Mouse (Mus musculus) liver, embryonic 16.5 days (tissue): ENCODE results near the gene Nudt7. TPM values are rescaled to one million over a fixed set of nuclear protein-coding genes. Genes with fewer than 3 reads are reported as not detected.

Experiments
- ATAC-seq: fragments of 200-750 bp; cut with Nextera tagmentation; 2 replicates; pipeline ENCODE4 v1.8.0; 2017; ENCODE audit warnings: low read depth, mild to moderate bottlenecking, moderate number of reproducible peaks, moderate library complexity
- H3K27ac ChIP-seq: fragments of 300-500 bp; sonication (generic); 2 replicates; pipeline ENCODE4 v1.5.1; 2014; ENCODE audit warnings: mild to moderate bottlenecking, low read length
- H3K27me3 ChIP-seq: fragments of 300-500 bp; sonication (generic); 2 replicates; pipeline ENCODE4 v1.6.1; 2014; ENCODE audit warnings: low read depth, low read length, mixed read lengths; ENCODE audit not compliant: control insufficient read depth, insufficient read depth
- H3K36me3 ChIP-seq: fragments of 300-500 bp; sonication (generic); 2 replicates; pipeline ENCODE4 v1.6.1; 2014; ENCODE audit warnings: mild to moderate bottlenecking; ENCODE audit not compliant: control insufficient read depth, insufficient read depth
- H3K4me1 ChIP-seq: fragments of 300-500 bp; sonication (generic); 2 replicates; pipeline ENCODE4 v1.6.1; 2014; ENCODE audit warnings: low read depth, low read length, mixed read lengths; ENCODE audit not compliant: control insufficient read depth
- H3K4me2 ChIP-seq: fragments of 300-500 bp; sonication (generic); 2 replicates; pipeline ENCODE4 v1.6.1; 2014; ENCODE audit warnings: low read depth, low read length, mixed read lengths
- H3K4me3 ChIP-seq: fragments of 300-500 bp; sonication (generic); 2 replicates; pipeline ENCODE4 v1.5.1; 2014; ENCODE audit warnings: low read depth, mild to moderate bottlenecking, low read length
- H3K9ac ChIP-seq: fragments of 300-500 bp; sonication (generic); 2 replicates; pipeline ENCODE4 v1.6.1; 2014; ENCODE audit warnings: low read depth, low read length
- H3K9me3 ChIP-seq: fragments of 300-500 bp; sonication (generic); replicated peaks from 2 replicates; pipeline ENCODE4 v1.6.1; 2016; ENCODE audit warnings: low read length; ENCODE audit not compliant: control insufficient read depth
- WGBS: fragments of 180-500 bp; shearing (Covaris S2); extraction: QIAGEN DNeasy Blood & Tissue Kit; methylation state at CpG from one replicate; pipeline ENCODE4 v1.1.7; 2014; ENCODE audit not compliant: insufficient replicate concordance; 5-methylcytosine and 5-hydroxymethylcytosine counted together
- polyA plus RNA-seq: library from polyadenylated mRNA; unstranded; fragments of >200 nt; fragmentation: Nextera tagmentation; extraction: Ambion mirVana; gene quantifications from 2 replicates; pipeline ENCODE4 v1.2.1, GENCODE M21; 2015

The Nudt7 gene
- polyA plus RNA-seq, 1 experiment from 2014 or later = 16.5 TPM

- Histone ChIP-seq H3K4me2 (no peak overlapping the region), H3K36me3 (no peaks in the 10 kb centered on the region), H3K9me3 (no peaks in the 10 kb centered on the region), H3K4me1 (no peaks in the 10 kb centered on the region), H3K27ac (no peak overlapping the region), H3K4me3 (no peak overlapping the region), H3K9ac (no peak overlapping the region), H3K27me3 (no peaks in the 10 kb centered on the region)
- ATAC-seq = no peak
- WGBS = 67% methylated on average over 20 of the region's 20 CpGs
Observed at GRCm38 (mm10) chr8:114109365-114110140, 23.8 kb upstream of the Nudt7 start.

GRCm38 (mm10) chr8:114115076-114115475 is 18.3 kb upstream of the Nudt7 start:
- H3K27ac ChIP-seq = no peak overlapping the region
- H3K4me3 ChIP-seq = no peak overlapping the region
- 55% methylated on average over 1 of the region's 1 CpGs for WGBS
- ATAC-seq = no peak
- no peaks in the 10 kb centered on the region for H3K9me3 ChIP-seq
- H3K9ac ChIP-seq = no peak overlapping the region
- no peaks in the 10 kb centered on the region for H3K4me1 ChIP-seq
- H3K4me2 ChIP-seq = no peak overlapping the region
- H3K36me3 ChIP-seq = no peaks in the 10 kb centered on the region
- H3K27me3 ChIP-seq = no peaks in the 10 kb centered on the region

- H3K27ac ChIP-seq = no peak overlapping the region
- WGBS = 28% methylated on average over 2 of the region's 2 CpGs
Observed at GRCm38 (mm10) chr8:114116049-114116448, 17.3 kb upstream of the Nudt7 start.

GRCm38 (mm10) chr8:114117439-114117838 is 15.9 kb upstream of the Nudt7 start:
- no peaks in the 10 kb centered on the region for H3K27me3 ChIP-seq
- peak; percentile 96 for ATAC-seq
- H3K36me3 ChIP-seq = no peaks in the 10 kb centered on the region
- H3K27ac ChIP-seq = no peak overlapping the region
- H3K4me3 ChIP-seq = no peak overlapping the region
- no peak overlapping the region for H3K4me2 ChIP-seq
- H3K9ac ChIP-seq = no peak overlapping the region
- H3K9me3 ChIP-seq = no peaks in the 10 kb centered on the region
- no peaks in the 10 kb centered on the region for H3K4me1 ChIP-seq

More at GRCm38 (mm10) chr8:114116049-114116448, 17.3 kb upstream of the Nudt7 start:
- H3K9ac ChIP-seq = no peak overlapping the region
- no peaks in the 10 kb centered on the region for H3K4me1 ChIP-seq
- no peaks in the 10 kb centered on the region for H3K9me3 ChIP-seq
- no peaks in the 10 kb centered on the region for H3K36me3 ChIP-seq
- ATAC-seq = no peak
- no peak overlapping the region for H3K4me3 ChIP-seq
- H3K27me3 ChIP-seq = no peaks in the 10 kb centered on the region
- no peak overlapping the region for H3K4me2 ChIP-seq

GRCm38 (mm10) chr8:114121781-114122180 is 11.6 kb upstream of the Nudt7 start:
- Histone ChIP-seq H3K4me1 (no peaks in the 10 kb centered on the region), H3K9me3 (no peaks in the 10 kb centered on the region), H3K27ac (no peak overlapping the region), H3K27me3 (no peaks in the 10 kb centered on the region), H3K4me3 (no peak overlapping the region), H3K9ac (no peak overlapping the region), H3K4me2 (no peak overlapping the region), H3K36me3 (no peaks in the 10 kb centered on the region)
- ATAC-seq = no peak
- 62% methylated on average over 1 of the region's 1 CpGs for WGBS

- Histone ChIP-seq H3K36me3 (no peaks in the 10 kb centered on the region), H3K27ac (no peak overlapping the region), H3K4me1 (no peaks in the 10 kb centered on the region), H3K4me3 (no peak overlapping the region), H3K4me2 (no peak overlapping the region), H3K9ac (no peak overlapping the region), H3K27me3 (no peaks in the 10 kb centered on the region), H3K9me3 (no peaks in the 10 kb centered on the region)
- 13% methylated on average over 3 of the region's 3 CpGs for WGBS
- ATAC-seq = no peak
Observed at GRCm38 (mm10) chr8:114123611-114124010, 9.7 kb upstream of the Nudt7 start.

GRCm38 (mm10) chr8:114124084-114124750 is 9.1 kb upstream of the Nudt7 start:
- Histone ChIP-seq H3K27me3 (no peaks in the 10 kb centered on the region), H3K36me3 (no peaks in the 10 kb centered on the region), H3K4me1 (no peaks in the 10 kb centered on the region), H3K4me2 (no peak overlapping the region), H3K4me3 (no peak overlapping the region), H3K27ac (no peak overlapping the region), H3K9me3 (no peaks in the 10 kb centered on the region), H3K9ac (no peak overlapping the region)
- 38% methylated on average over 4 of the region's 4 CpGs for WGBS
- no peak for ATAC-seq

GRCm38 (mm10) chr8:114130838-114131237 is 2.5 kb upstream of the Nudt7 start:
- no peak overlapping the region for H3K9ac ChIP-seq
- H3K9me3 ChIP-seq = no peaks in the 10 kb centered on the region
- H3K36me3 ChIP-seq = no peaks in the 10 kb centered on the region
- H3K27me3 ChIP-seq = no peaks in the 10 kb centered on the region
- H3K4me1 ChIP-seq = peaks cover 17% of the 10 kb centered on the region
- no peak overlapping the region for H3K4me3 ChIP-seq
- no peak for ATAC-seq
- no peak overlapping the region for H3K27ac ChIP-seq
- no peak overlapping the region for H3K4me2 ChIP-seq
- 60% methylated on average over 7 of the region's 7 CpGs for WGBS

- no peaks in the 10 kb centered on the region for H3K36me3 ChIP-seq
- H3K4me1 ChIP-seq = peaks cover 17% of the 10 kb centered on the region
- no peaks in the 10 kb centered on the region for H3K27me3 ChIP-seq
- H3K4me3 ChIP-seq = no peak overlapping the region
- no peak overlapping the region for H3K9ac ChIP-seq
- WGBS = 73% methylated on average over 4 of the region's 4 CpGs
- ATAC-seq = no peak
- no peaks in the 10 kb centered on the region for H3K9me3 ChIP-seq
- no peak overlapping the region for H3K4me2 ChIP-seq
- no peak overlapping the region for H3K27ac ChIP-seq
Observed at GRCm38 (mm10) chr8:114131421-114131820, 1.9 kb upstream of the Nudt7 start.
